Comparison of ENCODE assay signal across 8 mouse cellular contexts in the genomic region with DNA sequence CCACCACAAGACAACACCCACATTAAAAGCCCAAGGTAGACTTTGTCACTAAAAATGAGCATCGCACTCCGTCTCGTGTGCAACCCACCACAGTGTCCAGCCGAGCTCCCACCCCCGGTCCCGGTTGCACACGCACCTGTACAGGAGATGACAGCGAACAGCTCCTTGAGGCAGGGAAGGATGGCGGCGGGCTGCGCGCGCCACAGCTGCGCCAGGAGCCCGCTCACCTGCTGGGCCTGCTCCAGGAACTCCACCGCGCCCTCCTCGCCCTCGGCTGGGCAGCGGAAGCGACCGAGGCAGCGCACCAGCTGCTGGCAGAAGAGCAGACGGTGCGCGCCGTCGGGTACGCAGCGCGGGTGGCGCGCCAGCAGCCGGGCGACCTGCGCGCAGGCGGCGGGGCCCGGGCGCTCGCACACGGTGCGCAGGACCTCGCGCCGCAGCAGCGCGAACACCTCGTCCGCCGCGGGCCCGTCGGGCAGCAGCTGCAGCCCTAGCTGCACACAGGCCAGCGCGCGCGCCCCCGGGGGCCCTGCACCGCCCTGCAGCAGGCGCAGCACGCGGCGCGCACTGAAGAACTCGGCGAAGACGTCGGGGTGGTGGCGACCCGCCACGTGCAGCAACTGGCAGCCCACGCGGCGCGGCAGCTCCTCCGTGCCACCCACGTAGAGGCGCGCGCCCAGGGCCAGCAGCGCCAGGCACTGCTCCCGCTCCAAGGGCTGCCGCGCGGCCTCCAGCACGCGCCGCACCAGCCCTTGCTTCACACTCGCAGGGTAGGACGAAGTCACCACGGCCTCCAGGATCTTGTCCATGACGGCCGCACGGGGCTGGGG. TPM values are rescaled to one million over a fixed set of nuclear protein-coding genes. Genes with fewer than 3 reads are reported as not detected.
DNase-seq lines count a peak whose midpoint lies in the region; ATAC-seq and TF ChIP-seq lines count a peak whose summit lies in the region.

No protein-coding gene starts in this region.

- no peak for ATAC-seq in heart, embryonic 11.5 days (replicated peaks; ENCODE audit: insufficient number of reproducible peaks, low FRiP score, low TSS enrichment)
- peak; percentile 60 for ATAC-seq in forebrain, embryonic 13.5 days
- peak; percentile 32; the same call in 1 of the 2 replicates for ATAC-seq in limb, embryonic 11.5 days (ENCODE audit: insufficient number of reproducible peaks, low FRiP score, low TSS enrichment, low read depth)

- H3K4me2 ChIP-seq in heart, embryonic 11.5 days = peak overlapping the region; percentile 76
- peak overlapping the region; percentile 60 for H3K4me2 ChIP-seq in forebrain, embryonic 13.5 days
- H3K4me2 ChIP-seq in limb, embryonic 11.5 days (ENCODE audit: low read depth, severe bottlenecking) = peak overlapping the region; percentile 56

- no peak overlapping the region for H3K9ac ChIP-seq in heart, embryonic 11.5 days (ENCODE audit: low read depth, low read length)
- 0 out of 2 replicates have a peak overlapping the region, but pooled peaks have one; percentile 7 for H3K9ac ChIP-seq in ES-Bruce4 (ENCODE audit: low read depth, poor library complexity, severe bottlenecking)
- H3K9ac ChIP-seq in forebrain, embryonic 13.5 days = no peak overlapping the region; the same call in 1 of the 2 replicates
- peak overlapping the region; percentile 37; the same call in 1 of the 2 replicates for H3K9ac ChIP-seq in limb, embryonic 11.5 days (ENCODE audit: low read length)

- H3K36me3 ChIP-seq in heart, embryonic 11.5 days (ENCODE audit: control insufficient read depth, insufficient read depth, low read length) = no peaks in the 10 kb centered on the region
- H3K36me3 ChIP-seq in ES-Bruce4 (ENCODE audit: control insufficient read depth, insufficient read depth, low read length, poor library complexity, severe bottlenecking) = no peaks in the 10 kb centered on the region
- H3K36me3 ChIP-seq in forebrain, embryonic 13.5 days (ENCODE audit: poor library complexity, severe bottlenecking) = peaks cover 10% of the 10 kb centered on the region; the same call in 1 of the 2 replicates
- no peaks in the 10 kb centered on the region for H3K36me3 ChIP-seq in limb, embryonic 11.5 days (ENCODE audit: control insufficient read depth, insufficient read depth, low read length)
- no peaks in the 10 kb centered on the region for H3K36me3 ChIP-seq in kidney, adult 2 months (ENCODE audit: control insufficient read depth, insufficient read depth, low read length)

- 10% methylated on average over 89 of the region's 96 CpGs for WGBS in heart, embryonic 11.5 days (ENCODE audit: insufficient replicate concordance)
- 16% methylated on average over 92 of the region's 96 CpGs for WGBS in forebrain, embryonic 13.5 days
- 12% methylated on average over 96 of the region's 96 CpGs for WGBS in limb, embryonic 11.5 days
- 21% methylated on average over 95 of the region's 96 CpGs for WGBS in kidney, adult 2 months

- peaks cover 7% of the 10 kb centered on the region; the same call in 1 of the 2 replicates for H3K4me1 ChIP-seq in heart, embryonic 11.5 days (ENCODE audit: control insufficient read depth, insufficient read depth, low read length)
- no peaks in the 10 kb centered on the region for H3K4me1 ChIP-seq in ES-Bruce4 (ENCODE audit: control insufficient read depth, insufficient read depth, low read length)
- H3K4me1 ChIP-seq in forebrain, embryonic 13.5 days = peaks cover 15% of the 10 kb centered on the region
- H3K4me1 ChIP-seq in limb, embryonic 11.5 days (ENCODE audit: control insufficient read depth, insufficient read depth, low read length) = peaks cover 7% of the 10 kb centered on the region
- no peaks in the 10 kb centered on the region for H3K4me1 ChIP-seq in kidney, adult 2 months (ENCODE audit: control insufficient read depth, insufficient read depth, low read length)

- TF ChIP-seq POLR2A in ES-Bruce4 (IDR thresholded peaks at IDR 0.05; ENCODE audit: insufficient read depth, low read length) = no peak
- TF ChIP-seq POLR2A in kidney, adult 2 months (IDR thresholded peaks at IDR 0.05; ENCODE audit: low read depth, low read length) = no peak

- H3K27me3 ChIP-seq in heart, embryonic 11.5 days (ENCODE audit: control insufficient read depth, insufficient read depth, low read length) = peaks cover 49% of the 10 kb centered on the region
- H3K27me3 ChIP-seq in ES-Bruce4 (ENCODE audit: control insufficient read depth, insufficient read depth, low read length, poor library complexity, severe bottlenecking) = no peaks in the 10 kb centered on the region
- peaks cover 40% of the 10 kb centered on the region for H3K27me3 ChIP-seq in forebrain, embryonic 13.5 days
- peaks cover 29% of the 10 kb centered on the region for H3K27me3 ChIP-seq in limb, embryonic 11.5 days (ENCODE audit: control insufficient read depth, insufficient read depth, low read length)
- no peaks in the 10 kb centered on the region for H3K27me3 ChIP-seq in kidney, adult 2 months (replicated peaks; ENCODE audit: control insufficient read depth, insufficient read depth, low read length)

- no peak overlapping the region for H3K27ac ChIP-seq in heart, embryonic 11.5 days (ENCODE audit: low read depth, low read length)
- H3K27ac ChIP-seq in ES-Bruce4 (ENCODE audit: insufficient read depth, low read length) = no peak overlapping the region
- no peak overlapping the region for H3K27ac ChIP-seq in forebrain, embryonic 13.5 days
- no peak overlapping the region for H3K27ac ChIP-seq in limb, embryonic 11.5 days (replicated peaks; ENCODE audit: low read depth, low read length)
- H3K27ac ChIP-seq in kidney, adult 2 months (ENCODE audit: insufficient read depth, low read depth, low read length) = no peak overlapping the region

- no peaks in the 10 kb centered on the region for H3K9me3 ChIP-seq in heart, embryonic 11.5 days (replicated peaks; ENCODE audit: control insufficient read depth, low read length)
- no peaks in the 10 kb centered on the region for H3K9me3 ChIP-seq in ES-Bruce4 (replicated peaks; ENCODE audit: control insufficient read depth, insufficient read depth, low read length, poor library complexity, severe bottlenecking)
- H3K9me3 ChIP-seq in forebrain, embryonic 13.5 days (replicated peaks) = no peaks in the 10 kb centered on the region
- H3K9me3 ChIP-seq in limb, embryonic 11.5 days (ENCODE audit: control insufficient read depth, low read length) = no peaks in the 10 kb centered on the region

- no peak for TF ChIP-seq EP300 in ES-Bruce4 (IDR thresholded peaks at IDR 0.05; ENCODE audit: insufficient read depth, low read depth, low read length)

- peak overlapping the region; percentile 48 for H3K4me3 ChIP-seq in heart, embryonic 11.5 days (ENCODE audit: low read depth, low read length)
- H3K4me3 ChIP-seq in ES-Bruce4 (ENCODE audit: low read depth, low read length) = peak overlapping the region; percentile 54
- H3K4me3 ChIP-seq in forebrain, embryonic 13.5 days = peak overlapping the region; percentile 32
- H3K4me3 ChIP-seq in limb, embryonic 11.5 days (ENCODE audit: low read depth, low read length) = peak overlapping the region; percentile 24
- H3K4me3 ChIP-seq in kidney, adult 2 months (ENCODE audit: insufficient read depth, low read depth, low read length) = no peak overlapping the region

- no peak for DNase-seq in heart, adult 11 months
- DNase-seq in limb, embryonic 11.5 days (ENCODE audit: low spot score) = peak; percentile 46
- peak; percentile 67 for DNase-seq in right cerebral cortex, adult 18-20 months
- no peak for DNase-seq in kidney, adult 2 months
- DNase-seq in thymus, postnatal 10 days (ENCODE audit: low spot score in 2 of 2) = no peak

- no peak for TF ChIP-seq CTCF in ES-Bruce4 (IDR thresholded peaks at IDR 0.05; ENCODE audit: low read depth, low read length)
- TF ChIP-seq CTCF in kidney, adult 2 months (conservative IDR thresholded peaks at IDR 0.05; ENCODE audit: insufficient read depth, insufficient read length, low read depth, low read length) = no peak

RNA-seq across cellular contexts. Expression of a gene that starts 6.4 kb away (rescaled TPM):
- 1.3 and 1.7 TPM in 2 replicates for polyA plus RNA-seq in heart, embryonic 11.5 days (2014; fragmentation: Nextera tagmentation; extraction: Ambion mirVana)
- polyA plus RNA-seq in ES-Bruce4 (2011; ENCODE audit: insufficient read depth, insufficient read length, low read depth, missing spikeins) = 9.1 and 9.6 TPM in 2 replicates
- 2.9 TPM in 2 replicates for polyA plus RNA-seq in forebrain, embryonic 13.5 days (2015; fragmentation: Nextera tagmentation; extraction: Ambion mirVana)
- 2.4 and 2.5 TPM in 2 replicates for polyA plus RNA-seq in limb, embryonic 11.5 days (2014; fragmentation: Nextera tagmentation; extraction: Ambion mirVana)
- 1.8 and 2.7 TPM in 2 replicates for polyA plus RNA-seq in kidney, adult 2 months (2012; rRNA removed)

RNA-seq across cellular contexts. Expression of a gene that starts 6.8 kb away (rescaled TPM):
- 3.6 and 3.8 TPM in 2 replicates for polyA plus RNA-seq in heart, embryonic 11.5 days (2014; fragmentation: Nextera tagmentation; extraction: Ambion mirVana)
- polyA plus RNA-seq in ES-Bruce4 (2011; ENCODE audit: insufficient read depth, insufficient read length, low read depth, missing spikeins) = 3.0 and 3.2 TPM in 2 replicates
- polyA plus RNA-seq in forebrain, embryonic 13.5 days (2015; fragmentation: Nextera tagmentation; extraction: Ambion mirVana) = 5.3 and 6.1 TPM in 2 replicates
- 3.6 and 4.3 TPM in 2 replicates for polyA plus RNA-seq in limb, embryonic 11.5 days (2014; fragmentation: Nextera tagmentation; extraction: Ambion mirVana)
- 6.3 and 6.8 TPM in 2 replicates for polyA plus RNA-seq in kidney, adult 2 months (2012; rRNA removed)

RNA-seq across cellular contexts. Expression of a gene that starts 46.0 kb away (rescaled TPM):
- 35.1 and 39.2 TPM in 2 replicates for polyA plus RNA-seq in heart, embryonic 11.5 days (2014; fragmentation: Nextera tagmentation; extraction: Ambion mirVana)
- polyA plus RNA-seq in ES-Bruce4 (2011; ENCODE audit: insufficient read depth, insufficient read length, low read depth, missing spikeins) = 58.5 and 59.6 TPM in 2 replicates
- 28.3 and 30.8 TPM in 2 replicates for polyA plus RNA-seq in forebrain, embryonic 13.5 days (2015; fragmentation: Nextera tagmentation; extraction: Ambion mirVana)
- polyA plus RNA-seq in limb, embryonic 11.5 days (2014; fragmentation: Nextera tagmentation; extraction: Ambion mirVana) = 38.6 and 45.3 TPM in 2 replicates
- polyA plus RNA-seq in kidney, adult 2 months (2012; rRNA removed) = 9.9 and 10.4 TPM in 2 replicates

Comparison
In these comparisons a context has a peak if more than half of its experiments do, and no peak if none do; other contexts are left out.
1. H3K9ac ChIP-seq: peak in ES-Bruce4 (single experiment) and limb, embryonic 11.5 days (single experiment); none in heart, embryonic 11.5 days (single experiment) and forebrain, embryonic 13.5 days (single experiment).
2. DNase-seq: peak in limb, embryonic 11.5 days (single experiment) and right cerebral cortex, adult 18-20 months (single experiment); none in heart, adult 11 months (single experiment), kidney, adult 2 months (single experiment) and thymus, postnatal 10 days (0 of 2).
3. Peak in every context shown above with its lines, with median percentiles within 50 percentile points of each other: H3K4me2 ChIP-seq.